Mouse (Mus musculus): ENCODE data around the gene Cox4i1. TPM values are rescaled to one million over a fixed set of nuclear protein-coding genes. Genes with fewer than 3 reads are reported as not detected.

Gene Cox4i1
- polyA plus RNA-seq, 1 experiment from 2014 or later, result 1,066 TPM

Other genes starting within 250 kb of the Cox4i1 start
- gene Gins2, start 78.9 kb upstream of the Cox4i1 start, polyA plus RNA-seq (2015; fragmentation: Nextera tagmentation; extraction: Ambion mirVana), result 36.7 and 37.9 TPM in 2 replicates
- 6.0 and 8.3 TPM in 2 replicates for gene 1190005I06Rik, start 20.6 kb upstream of the Cox4i1 start, polyA plus RNA-seq (2015; fragmentation: Nextera tagmentation; extraction: Ambion mirVana)
- 5.2 and 5.3 TPM in 2 replicates for gene Gm27021, start 143 bp upstream of the Cox4i1 start, polyA plus RNA-seq (2015; fragmentation: Nextera tagmentation; extraction: Ambion mirVana)
- gene Emc8, start 351 bp downstream of the Cox4i1 start, polyA plus RNA-seq (2015; fragmentation: Nextera tagmentation; extraction: Ambion mirVana), result 161 and 180 TPM in 2 replicates
- gene Irf8, start 68.1 kb downstream of the Cox4i1 start, polyA plus RNA-seq (2015; fragmentation: Nextera tagmentation; extraction: Ambion mirVana), result 3.5 and 3.9 TPM in 2 replicates

All from midbrain, embryonic 13.5 days (tissue).